Mouse (Mus musculus) heart, embryonic 12.5 days (tissue): ENCODE measurements around the gene Ak4. TPM values are rescaled to one million over a fixed set of nuclear protein-coding genes. Genes with fewer than 3 reads are reported as not detected.
"Not testable (repeated sequence)": the region's sequence is repeated elsewhere in the genome, so short reads cannot be mapped to it uniquely, and the experiment has no call there.

Experiments used
- ATAC-seq: fragments of 200-750 bp; cut with Nextera tagmentation; 2 replicates; pipeline ENCODE4 v1.8.0; 2017; ENCODE audit warnings: moderate TSS enrichment, moderate library complexity; ENCODE audit not compliant: insufficient number of reproducible peaks, low FRiP score
- H3K27ac ChIP-seq: fragments of 300-500 bp; sonication (generic); 2 replicates; pipeline ENCODE4 v1.5.1; 2016; ENCODE audit warnings: mild to moderate bottlenecking, moderate library complexity; ENCODE audit not compliant: poor library complexity, severe bottlenecking
- H3K27me3 ChIP-seq: fragments of 300-500 bp; sonication (generic); replicated peaks from 2 replicates; pipeline ENCODE4 v1.6.1; 2016; ENCODE audit warnings: mild to moderate bottlenecking, moderate library complexity
- H3K36me3 ChIP-seq: fragments of 300-500 bp; sonication (generic); 2 replicates; pipeline ENCODE4 v1.6.1; 2016; ENCODE audit warnings: mild to moderate bottlenecking, moderate library complexity
- H3K4me1 ChIP-seq: fragments of 300-500 bp; sonication (generic); replicated peaks from 2 replicates; pipeline ENCODE4 v1.6.1; 2016; ENCODE audit warnings: mild to moderate bottlenecking
- H3K4me2 ChIP-seq: fragments of 300-500 bp; sonication (generic); 2 replicates; pipeline ENCODE4 v1.6.1; 2016; ENCODE audit warnings: mild to moderate bottlenecking, moderate library complexity
- H3K4me3 ChIP-seq: fragments of 300-500 bp; sonication (generic); 2 replicates; pipeline ENCODE4 v1.5.1; 2016; ENCODE audit warnings: mild to moderate bottlenecking
- H3K9ac ChIP-seq: fragments of 300-500 bp; sonication (generic); 2 replicates; pipeline ENCODE4 v1.6.1; 2016; ENCODE audit warnings: mild to moderate bottlenecking, moderate library complexity
- H3K9me3 ChIP-seq: fragments of 300-500 bp; sonication (generic); replicated peaks from 2 replicates; pipeline ENCODE4 v1.6.1; 2016; ENCODE audit warnings: mild to moderate bottlenecking, moderate library complexity
- WGBS: fragments of 180-500 bp; shearing (Covaris S2); methylation state at CpG from one replicate; pipeline ENCODE4 v1.1.7; 2016; 5-methylcytosine and 5-hydroxymethylcytosine counted together
- polyA plus RNA-seq: library from polyadenylated mRNA; unstranded; fragments of >200 nt; fragmentation: Nextera tagmentation; extraction: Ambion mirVana; gene quantifications from 2 replicates; pipeline ENCODE4 v1.2.1, GENCODE M21; 2016

Gene Ak4
- polyA plus RNA-seq = 30.1 and 32.6 TPM in 2 replicates

- Histone ChIP-seq H3K36me3 (peaks cover 8% of the 10 kb centered on the region), H3K4me1 (peaks cover 22% of the 10 kb centered on the region), H3K9me3 (no peaks in the 10 kb centered on the region), H3K4me3 (peak within 1 kb of the TSS; percentile 89), H3K27me3 (no peaks in the 10 kb centered on the region), H3K9ac (peak within 1 kb of the TSS; percentile 92), H3K4me2 (peak within 1 kb of the TSS; percentile 96), H3K27ac (peak within 1 kb of the TSS; percentile 74)
- ATAC-seq = peak; percentile 84
- WGBS = under 1% methylated on average over 67 of the region's 74 CpGs
These were observed at the start of gene Ak4 for GRCm38 (mm10) chr4:101419151-101419910. Ak4 (plus strand) TSS chr4:101419277.

GRCm38 (mm10) chr4:101369738-101370275 lies 49.3 kb upstream of the Ak4 start:
- no peaks in the 10 kb centered on the region; the same call in 1 of the 2 replicates for H3K4me1 ChIP-seq
- no peak overlapping the region for H3K4me3 ChIP-seq
- no peaks in the 10 kb centered on the region for H3K27me3 ChIP-seq
- ATAC-seq = no peak
- no peak overlapping the region for H3K27ac ChIP-seq
- no peak overlapping the region for H3K9ac ChIP-seq
- no peaks in the 10 kb centered on the region for H3K36me3 ChIP-seq
- H3K9me3 ChIP-seq = no peaks in the 10 kb centered on the region
- H3K4me2 ChIP-seq = no peak overlapping the region
- 68% methylated on average over 4 of the region's 4 CpGs for WGBS

GRCm38 (mm10) chr4:101372283-101372682 lies 46.8 kb upstream of the Ak4 start:
- Histone ChIP-seq H3K36me3 (no peaks in the 10 kb centered on the region), H3K27me3 (no peaks in the 10 kb centered on the region), H3K4me1 (no peaks in the 10 kb centered on the region), H3K4me2 (no peak overlapping the region), H3K27ac (no peak overlapping the region), H3K9ac (no peak overlapping the region), H3K9me3 (no peaks in the 10 kb centered on the region), H3K4me3 (no peak overlapping the region)
- WGBS = 54% methylated on average over 2 of the region's 2 CpGs
- no peak for ATAC-seq

GRCm38 (mm10) chr4:101372751-101373150 lies 46.3 kb upstream of the Ak4 start:
- 84% methylated on average over 6 of the region's 6 CpGs for WGBS
- no peaks in the 10 kb centered on the region for H3K4me1 ChIP-seq

GRCm38 (mm10) chr4:101374104-101374503 lies 45.0 kb upstream of the Ak4 start:
- no peak overlapping the region for H3K4me3 ChIP-seq
- no peaks in the 10 kb centered on the region for H3K36me3 ChIP-seq
- WGBS = 71% methylated on average over 8 of the region's 8 CpGs
- H3K4me2 ChIP-seq = no peak overlapping the region
- no peak for ATAC-seq
- peaks cover 10% of the 10 kb centered on the region for H3K4me1 ChIP-seq
- no peak overlapping the region for H3K27ac ChIP-seq
- no peak overlapping the region for H3K9ac ChIP-seq
- H3K27me3 ChIP-seq = no peaks in the 10 kb centered on the region
- no peaks in the 10 kb centered on the region for H3K9me3 ChIP-seq

More at GRCm38 (mm10) chr4:101372751-101373150, 46.3 kb upstream of the Ak4 start:
- H3K27ac ChIP-seq = no peak overlapping the region
- no peak overlapping the region for H3K4me2 ChIP-seq
- no peak for ATAC-seq
- no peak overlapping the region for H3K9ac ChIP-seq
- H3K4me3 ChIP-seq = no peak overlapping the region
- H3K27me3 ChIP-seq = no peaks in the 10 kb centered on the region
- no peaks in the 10 kb centered on the region for H3K9me3 ChIP-seq
- H3K36me3 ChIP-seq = no peaks in the 10 kb centered on the region

- Histone ChIP-seq H3K36me3 (no peaks in the 10 kb centered on the region), H3K9me3 (no peaks in the 10 kb centered on the region), H3K27me3 (no peaks in the 10 kb centered on the region), H3K4me3 (no peak overlapping the region), H3K4me1 (peaks cover 10% of the 10 kb centered on the region), H3K4me2 (no peak overlapping the region), H3K27ac (no peak overlapping the region), H3K9ac (no peak overlapping the region)
- no peak for ATAC-seq
- 75% methylated on average over 4 of the region's 4 CpGs for WGBS
These were observed 42.2 kb upstream of the Ak4 start for GRCm38 (mm10) chr4:101376835-101377234.

GRCm38 (mm10) chr4:101378241-101378640 lies 40.8 kb upstream of the Ak4 start:
- no peak overlapping the region for H3K9ac ChIP-seq
- 26% methylated on average over 4 of the region's 4 CpGs for WGBS
- ATAC-seq = no peak
- no peak overlapping the region for H3K27ac ChIP-seq
- H3K27me3 ChIP-seq = no peaks in the 10 kb centered on the region
- no peak overlapping the region for H3K4me2 ChIP-seq
- H3K36me3 ChIP-seq = no peaks in the 10 kb centered on the region
- H3K4me1 ChIP-seq = peaks cover 10% of the 10 kb centered on the region
- no peaks in the 10 kb centered on the region for H3K9me3 ChIP-seq
- H3K4me3 ChIP-seq = no peak overlapping the region

GRCm38 (mm10) chr4:101378778-101379177 lies 40.3 kb upstream of the Ak4 start:
- peaks cover 10% of the 10 kb centered on the region for H3K4me1 ChIP-seq
- H3K9me3 ChIP-seq = no peaks in the 10 kb centered on the region
- H3K4me2 ChIP-seq = no peak overlapping the region
- no peak for ATAC-seq
- no peak overlapping the region for H3K27ac ChIP-seq
- no peaks in the 10 kb centered on the region for H3K27me3 ChIP-seq
- no peaks in the 10 kb centered on the region for H3K36me3 ChIP-seq
- no peak overlapping the region for H3K4me3 ChIP-seq
- 72% methylated on average over 4 of the region's 4 CpGs for WGBS
- H3K9ac ChIP-seq = no peak overlapping the region

- Histone ChIP-seq H3K27me3 (0 out of 2 replicates have a peak, but pooled peaks cover 4% of the 10 kb centered on the region), H3K9me3 (no peaks in the 10 kb centered on the region), H3K36me3 (no peaks in the 10 kb centered on the region), H3K4me2 (no peak overlapping the region), H3K9ac (no peak overlapping the region), H3K27ac (no peak overlapping the region), H3K4me1 (no peaks in the 10 kb centered on the region), H3K4me3 (no peak overlapping the region)
- WGBS = 56% methylated on average over 2 of the region's 2 CpGs
- no peak for ATAC-seq
These were observed 34.1 kb upstream of the Ak4 start for GRCm38 (mm10) chr4:101385002-101385401.

GRCm38 (mm10) chr4:101388246-101388645 lies 30.8 kb upstream of the Ak4 start:
- Histone ChIP-seq H3K9ac (no peak overlapping the region), H3K9me3 (no peaks in the 10 kb centered on the region), H3K4me1 (peaks cover 7% of the 10 kb centered on the region), H3K4me3 (no peak overlapping the region), H3K4me2 (no peak overlapping the region), H3K27ac (no peak overlapping the region), H3K36me3 (no peaks in the 10 kb centered on the region), H3K27me3 (0 out of 2 replicates have a peak, but pooled peaks cover 8% of the 10 kb centered on the region)
- no peak for ATAC-seq
- 81% methylated on average over 8 of the region's 8 CpGs for WGBS

GRCm38 (mm10) chr4:101388656-101389055 lies 30.4 kb upstream of the Ak4 start:
- peaks cover 11% of the 10 kb centered on the region for H3K4me1 ChIP-seq
- H3K9me3 ChIP-seq, H3K4me3 ChIP-seq, H3K36me3 ChIP-seq, H3K27me3 ChIP-seq, ATAC-seq, H3K9ac ChIP-seq, H3K4me2 ChIP-seq, H3K27ac ChIP-seq: not testable (repeated sequence)
- 62% methylated on average over 6 of the region's 6 CpGs for WGBS
